Mouse (Mus musculus) hindbrain, embryonic 15.5 days (tissue): ENCODE data around the gene Phf5a. TPM values are rescaled to one million over a fixed set of nuclear protein-coding genes. Genes with fewer than 3 reads are reported as not detected.
A peak's percentile ranks its signal among the peaks of the same experiment; 100 is the strongest.
"Not testable (repeated sequence)": the region's sequence is repeated elsewhere in the genome, so short reads cannot be mapped to it uniquely, and the experiment has no call there.

Experiments
- ATAC-seq: fragments of 200-750 bp; cut with Nextera tagmentation; 2 replicates; pipeline ENCODE4 v1.8.0; 2017; ENCODE audit warnings: low read depth, moderate number of reproducible peaks, moderate TSS enrichment; ENCODE audit not compliant: low FRiP score
- H3K27ac ChIP-seq: fragments of 300-500 bp; sonication (generic); replicated peaks from 2 replicates; pipeline ENCODE4 v1.5.1; 2015; ENCODE audit warnings: mild to moderate bottlenecking, inconsistent platforms
- H3K27me3 ChIP-seq: fragments of 300-500 bp; sonication (generic); 2 replicates; pipeline ENCODE4 v1.6.1; 2015; ENCODE audit warnings: control low read depth, inconsistent platforms
- H3K36me3 ChIP-seq: fragments of 300-500 bp; sonication (generic); 2 replicates; pipeline ENCODE4 v1.6.1; 2015; ENCODE audit warnings: control low read depth, inconsistent platforms
- H3K4me1 ChIP-seq: fragments of 300-500 bp; sonication (generic); replicated peaks from 2 replicates; pipeline ENCODE4 v1.6.1; 2015; ENCODE audit warnings: control low read depth, inconsistent platforms
- H3K4me2 ChIP-seq: fragments of 300-500 bp; sonication (generic); 2 replicates; pipeline ENCODE4 v1.6.1; 2015; ENCODE audit warnings: moderate library complexity, mild to moderate bottlenecking, inconsistent platforms
- H3K4me3 ChIP-seq: fragments of 300-500 bp; sonication (generic); 2 replicates; pipeline ENCODE4 v1.5.1; 2015; ENCODE audit warnings: mild to moderate bottlenecking, inconsistent platforms
- H3K9ac ChIP-seq: fragments of 300-500 bp; sonication (generic); 2 replicates; pipeline ENCODE4 v1.6.1; 2015; ENCODE audit warnings: inconsistent platforms
- H3K9me3 ChIP-seq: fragments of 300-500 bp; sonication (generic); 2 replicates; pipeline ENCODE4 v1.6.1; 2016; ENCODE audit warnings: control low read depth, inconsistent platforms
- WGBS: fragments of 180-500 bp; shearing (Covaris S2); methylation state at CpG from one replicate; pipeline ENCODE4 v1.1.7; 2015; 5-methylcytosine and 5-hydroxymethylcytosine counted together
- polyA plus RNA-seq: library from polyadenylated mRNA; unstranded; fragments of >200 nt; fragmentation: Nextera tagmentation; extraction: Ambion mirVana; gene quantifications from 2 replicates; pipeline ENCODE4 v1.2.1, GENCODE M21; 2015

Gene Phf5a
- polyA plus RNA-seq: 119 and 123 TPM in 2 replicates

DNA sequence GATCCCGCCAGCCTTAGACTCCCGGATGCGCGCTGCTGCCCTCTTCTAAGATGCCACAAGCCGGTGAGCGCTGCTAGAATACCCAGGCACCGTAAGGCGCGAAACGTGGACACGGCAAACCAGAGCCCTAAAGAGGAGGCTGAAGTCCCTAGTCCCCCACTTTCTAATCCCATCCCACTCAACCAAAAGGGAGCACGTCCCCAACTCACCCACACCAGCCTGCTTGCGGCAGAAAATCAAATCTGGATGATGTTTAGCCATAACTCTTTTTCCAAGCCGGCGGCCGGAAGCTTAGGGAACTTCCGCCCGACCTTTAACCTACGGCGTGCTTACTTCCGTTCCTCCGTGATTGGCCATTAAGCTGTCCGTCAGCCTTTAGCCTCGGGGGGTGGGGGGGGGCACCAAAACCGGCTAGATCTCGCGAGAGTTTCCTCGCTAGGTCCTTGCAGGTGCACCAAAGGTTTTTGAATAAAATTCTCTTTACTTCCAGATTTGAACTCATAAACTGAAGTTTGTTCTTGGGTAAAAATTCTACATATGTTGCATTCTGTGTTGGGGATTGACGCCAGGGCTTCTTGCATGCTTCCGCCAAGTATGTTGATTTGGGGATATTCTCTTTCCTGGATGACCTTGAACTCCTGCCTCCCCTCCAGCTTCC is at the start of gene Phf5a:
Gene Phf5a (minus strand): TSS at position 308 of the 658 bp plus-strand sequence.
- Histone ChIP-seq H3K36me3 (peaks cover 39% of the 10 kb centered on the region), H3K27me3 (no peaks in the 10 kb centered on the region), H3K4me2 (peak within 1 kb of the TSS; percentile 73), H3K4me1 (peaks cover 39% of the 10 kb centered on the region), H3K9ac (peak within 1 kb of the TSS; percentile 88), H3K9me3 (no peaks in the 10 kb centered on the region), H3K27ac (peak within 1 kb of the TSS; percentile 98), H3K4me3 (peak within 1 kb of the TSS; percentile 87)
- peak; percentile 87 for ATAC-seq
- under 1% methylated on average over 30 of the region's 30 CpGs for WGBS

DNA sequence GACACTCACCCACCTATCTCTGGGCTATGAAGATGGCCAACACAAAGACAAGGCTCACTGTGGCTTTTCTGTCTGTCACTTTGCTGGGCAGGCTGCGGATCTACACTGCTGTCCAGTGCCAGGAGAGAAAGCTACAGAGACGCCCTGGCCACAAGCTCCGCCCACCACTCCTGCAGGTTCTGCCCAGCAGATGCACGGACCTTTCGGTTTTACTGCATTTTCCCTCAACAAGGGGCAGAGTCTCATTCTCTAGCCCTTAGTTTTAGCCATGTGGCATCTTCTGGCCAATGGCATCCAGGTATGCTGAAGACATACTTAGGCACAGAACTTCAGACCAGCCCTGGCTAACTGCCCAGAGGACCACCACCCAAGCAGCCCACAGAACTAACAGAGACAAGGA is 49.5 kb upstream of the Phf5a start:
- Histone ChIP-seq H3K4me1 (peaks cover 41% of the 10 kb centered on the region), H3K27me3 (no peaks in the 10 kb centered on the region), H3K4me3 (no peak overlapping the region), H3K4me2 (no peak overlapping the region), H3K9me3 (no peaks in the 10 kb centered on the region), H3K36me3 (peaks cover 1% of the 10 kb centered on the region), H3K9ac (no peak overlapping the region), H3K27ac (peak overlapping the region; percentile 43)
- ATAC-seq: no peak
- 71% methylated on average over 5 of the region's 5 CpGs for WGBS

DNA sequence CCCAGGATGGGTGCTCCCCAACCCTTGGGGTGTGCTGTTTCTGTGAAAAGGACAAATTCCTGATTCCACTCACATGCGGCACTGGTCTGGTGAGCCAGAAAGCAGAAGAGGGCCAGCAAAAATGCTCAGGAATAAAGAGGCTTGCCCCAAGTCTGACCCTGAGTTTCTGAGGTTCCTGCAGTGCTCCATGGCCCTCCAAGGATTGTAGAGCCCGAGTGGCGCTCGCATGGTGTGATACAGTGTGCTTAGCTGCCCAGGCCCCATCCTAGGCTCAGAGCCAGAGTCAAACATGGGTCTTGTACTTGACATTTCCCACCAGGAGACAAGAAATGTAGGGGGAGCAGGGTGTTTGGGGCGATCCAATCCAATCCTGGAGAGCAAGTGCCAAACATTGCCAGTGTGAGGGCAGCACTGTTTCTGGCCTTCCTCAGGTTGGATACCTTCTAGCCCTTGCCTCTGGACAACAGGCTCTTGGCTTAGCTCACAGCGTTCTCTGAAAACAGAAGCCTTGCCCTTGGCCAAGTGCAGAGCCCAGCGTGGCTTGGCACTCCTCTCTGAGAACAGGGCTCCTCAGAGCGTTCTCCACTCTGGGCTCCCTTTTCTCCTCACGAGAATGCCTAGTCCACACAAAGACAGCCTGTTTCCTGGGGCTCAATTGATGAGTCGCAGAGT is 49.0 kb upstream of the Phf5a start:
- no peaks in the 10 kb centered on the region for H3K27me3 ChIP-seq
- H3K4me3 ChIP-seq: no peak overlapping the region
- WGBS: 74% methylated on average over 10 of the region's 10 CpGs
- peak overlapping the region; percentile 43 for H3K27ac ChIP-seq
- no peak overlapping the region for H3K4me2 ChIP-seq
- peak; percentile 59 for ATAC-seq
- H3K9me3 ChIP-seq: no peaks in the 10 kb centered on the region
- no peak overlapping the region for H3K9ac ChIP-seq
- peaks cover 41% of the 10 kb centered on the region for H3K4me1 ChIP-seq
- H3K36me3 ChIP-seq: peaks cover 7% of the 10 kb centered on the region

DNA sequence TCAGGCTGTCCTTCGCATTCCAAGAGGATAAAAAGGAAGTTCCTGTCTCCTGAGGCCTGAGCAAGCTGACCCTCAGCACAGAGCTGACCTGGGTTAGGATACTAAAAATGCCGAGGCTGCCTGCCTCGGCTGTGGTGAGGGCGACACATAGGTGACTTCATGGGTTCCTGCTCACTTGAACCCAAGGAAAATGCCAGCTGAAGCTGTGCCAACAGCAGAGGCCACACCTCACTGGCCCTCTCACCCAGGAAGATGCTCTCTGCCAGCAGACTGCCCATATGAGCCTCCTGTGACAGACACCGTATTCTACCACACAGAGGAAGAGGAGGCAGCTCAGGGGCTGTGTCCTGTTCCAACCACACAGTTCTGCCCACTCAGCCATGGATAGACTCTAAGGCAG is 47.4 kb upstream of the Phf5a start:
- no peaks in the 10 kb centered on the region for H3K9me3 ChIP-seq
- peaks cover 23% of the 10 kb centered on the region for H3K36me3 ChIP-seq
- H3K4me1 ChIP-seq: peaks cover 25% of the 10 kb centered on the region
- H3K27ac ChIP-seq: no peak overlapping the region
- no peak overlapping the region for H3K9ac ChIP-seq
- no peak overlapping the region for H3K4me3 ChIP-seq
- no peak for ATAC-seq
- H3K27me3 ChIP-seq: no peaks in the 10 kb centered on the region
- WGBS: 84% methylated on average over 5 of the region's 5 CpGs
- no peak overlapping the region for H3K4me2 ChIP-seq

DNA sequence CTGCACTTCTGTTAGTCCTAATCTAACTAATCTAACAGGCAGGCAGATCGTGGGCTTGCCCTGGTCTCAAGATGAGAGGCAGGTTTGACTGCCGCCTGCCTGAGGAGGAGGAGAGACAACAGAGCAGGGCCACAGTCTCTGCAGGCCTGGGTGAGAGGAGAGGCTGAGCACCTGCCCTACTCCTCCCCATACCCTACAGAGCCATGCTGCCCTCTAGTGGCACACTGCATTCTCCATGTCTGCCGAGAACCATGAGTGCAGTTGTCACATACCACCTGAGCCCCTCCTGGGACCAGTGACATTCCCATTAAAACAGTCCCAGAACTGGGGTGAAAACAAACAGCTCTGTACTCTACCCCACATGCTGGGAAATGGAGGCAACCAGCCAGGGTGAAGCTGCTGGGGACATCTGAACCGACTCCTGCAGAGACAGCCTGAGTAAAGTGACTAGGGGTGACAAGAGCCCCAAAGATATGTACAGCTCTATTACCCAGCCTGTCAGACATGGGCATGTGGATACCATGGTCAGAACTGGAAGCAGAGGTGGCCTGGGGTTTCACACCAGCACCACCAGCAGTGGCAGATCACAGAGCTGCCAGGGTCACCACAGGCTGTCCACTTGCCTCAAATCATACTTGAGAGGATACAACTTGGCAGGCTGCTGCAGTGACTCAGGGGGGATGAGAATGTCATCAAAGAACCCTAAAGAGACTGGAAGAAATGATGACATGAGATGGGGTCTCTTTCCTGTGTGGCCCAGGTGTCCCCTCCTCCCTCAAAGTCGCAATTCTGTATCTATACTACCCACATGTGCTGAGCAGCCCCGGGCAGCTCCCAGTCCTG is 46.1 kb upstream of the Phf5a start:
- no peak overlapping the region for H3K27ac ChIP-seq
- 60% methylated on average over 6 of the region's 6 CpGs for WGBS
- H3K4me2 ChIP-seq: no peak overlapping the region
- no peak for ATAC-seq
- no peak overlapping the region for H3K9ac ChIP-seq
- H3K36me3 ChIP-seq: peaks cover 35% of the 10 kb centered on the region
- H3K9me3 ChIP-seq: no peaks in the 10 kb centered on the region
- H3K4me1 ChIP-seq: 0 out of 2 replicates have a peak, but pooled peaks cover 15% of the 10 kb centered on the region
- no peak overlapping the region for H3K4me3 ChIP-seq
- no peaks in the 10 kb centered on the region for H3K27me3 ChIP-seq

DNA sequence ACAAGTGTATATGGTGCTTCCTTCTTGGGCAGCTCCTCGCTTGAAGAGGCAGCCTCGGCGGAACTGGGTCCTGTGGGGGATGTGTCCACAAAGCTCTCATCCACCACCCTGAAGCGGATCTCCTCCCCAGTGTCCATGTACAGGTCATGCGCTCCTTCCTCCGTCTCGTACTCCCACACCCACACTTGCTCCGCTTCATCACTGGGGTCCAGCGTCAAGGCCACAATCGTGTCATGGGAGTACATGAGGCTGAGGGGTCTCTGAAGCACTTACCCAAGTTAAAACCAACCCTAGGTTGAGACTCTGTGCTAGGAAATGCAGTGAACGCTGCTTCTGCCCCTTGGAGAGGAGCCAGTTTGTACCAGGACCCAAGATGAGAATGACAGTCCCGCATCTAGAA is 45.5 kb upstream of the Phf5a start:
- Histone ChIP-seq H3K27me3 (no peaks in the 10 kb centered on the region), H3K4me3 (no peak overlapping the region), H3K4me1 (0 out of 2 replicates have a peak, but pooled peaks cover 11% of the 10 kb centered on the region), H3K9ac (no peak overlapping the region), H3K36me3 (peaks cover 41% of the 10 kb centered on the region), H3K4me2 (no peak overlapping the region), H3K27ac (no peak overlapping the region), H3K9me3 (no peaks in the 10 kb centered on the region)
- WGBS: 87% methylated on average over 12 of the region's 12 CpGs
- ATAC-seq: no peak

DNA sequence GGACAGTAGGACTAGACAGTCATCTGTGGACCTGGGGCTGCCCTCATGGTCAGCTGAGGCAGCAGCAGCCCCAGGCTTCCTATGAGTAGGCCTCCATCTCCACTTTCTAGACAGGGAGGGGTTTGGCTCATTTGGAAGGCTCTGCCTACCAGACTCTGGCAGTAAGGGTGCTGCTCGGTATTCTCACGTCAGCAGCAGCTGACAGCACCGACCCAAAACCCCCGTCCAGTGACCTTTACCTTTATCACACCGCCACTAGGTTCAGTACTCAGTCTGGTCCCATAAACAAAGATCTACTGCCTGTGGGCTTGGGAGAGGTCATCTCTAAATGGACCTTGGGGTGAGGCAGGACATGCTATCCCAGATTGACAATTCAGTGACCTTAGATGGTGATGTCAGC is 44.0 kb upstream of the Phf5a start:
- Histone ChIP-seq H3K9me3 (no peaks in the 10 kb centered on the region), H3K27ac (no peak overlapping the region), H3K4me2 (no peak overlapping the region), H3K4me1 (0 out of 2 replicates have a peak, but pooled peaks cover 7% of the 10 kb centered on the region), H3K36me3 (peaks cover 56% of the 10 kb centered on the region), H3K27me3 (no peaks in the 10 kb centered on the region), H3K9ac (no peak overlapping the region), H3K4me3 (no peak overlapping the region)
- ATAC-seq: no peak
- 85% methylated on average over 5 of the region's 5 CpGs for WGBS

DNA sequence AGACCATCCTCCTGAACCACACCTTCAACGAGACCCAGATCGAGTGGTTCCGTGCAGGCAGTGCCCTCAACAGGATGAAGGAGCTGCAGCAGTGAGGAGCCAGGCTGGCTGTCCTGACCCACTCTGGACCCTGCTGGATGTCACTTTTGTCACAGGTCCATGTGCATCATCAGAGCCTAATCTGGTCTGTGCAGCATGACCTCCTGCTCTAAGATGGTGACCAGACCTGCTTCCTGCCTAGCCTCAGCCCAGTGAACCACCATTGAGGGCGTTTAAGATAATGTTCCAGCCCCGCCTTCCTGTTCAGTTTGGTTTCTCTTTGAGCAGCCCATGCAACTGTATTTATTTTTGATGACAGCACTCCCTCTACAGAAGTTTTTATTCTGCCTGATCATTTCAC is 43.0 kb upstream of the Phf5a start:
- WGBS: 93% methylated on average over 5 of the region's 5 CpGs
- H3K9me3 ChIP-seq: no peaks in the 10 kb centered on the region
- no peak overlapping the region for H3K4me2 ChIP-seq
- H3K4me1 ChIP-seq: 0 out of 2 replicates have a peak, but pooled peaks cover 7% of the 10 kb centered on the region
- no peaks in the 10 kb centered on the region for H3K27me3 ChIP-seq
- peaks cover 64% of the 10 kb centered on the region for H3K36me3 ChIP-seq
- H3K4me3 ChIP-seq: no peak overlapping the region
- no peak overlapping the region for H3K27ac ChIP-seq
- H3K9ac ChIP-seq: no peak overlapping the region
- no peak for ATAC-seq

DNA sequence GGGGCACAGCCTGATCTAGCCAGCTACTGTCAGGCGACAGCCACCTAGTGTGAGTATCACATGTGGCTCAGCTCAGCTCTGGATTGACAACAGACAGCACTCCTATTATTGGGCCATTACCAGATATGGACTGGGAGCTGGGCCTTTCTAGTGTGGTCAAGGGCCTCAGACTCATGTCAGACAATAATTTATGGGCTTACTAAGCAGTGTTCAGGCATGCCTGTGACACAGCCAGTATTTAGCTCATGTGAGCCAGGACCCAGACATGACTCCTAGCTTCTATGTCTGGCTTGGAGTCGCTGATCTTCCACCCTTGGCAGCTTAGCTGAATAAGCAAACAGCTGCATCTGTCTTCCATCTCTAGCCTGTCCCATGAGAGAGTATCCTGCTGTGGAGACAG is 40.8 kb upstream of the Phf5a start:
- H3K4me2 ChIP-seq: no peak overlapping the region
- 80% methylated on average over 2 of the region's 2 CpGs for WGBS
- ATAC-seq: no peak
- H3K9ac ChIP-seq: no peak overlapping the region
- no peak overlapping the region for H3K27ac ChIP-seq
- no peaks in the 10 kb centered on the region for H3K4me1 ChIP-seq
- no peaks in the 10 kb centered on the region for H3K9me3 ChIP-seq
- peaks cover 83% of the 10 kb centered on the region for H3K36me3 ChIP-seq
- no peak overlapping the region for H3K4me3 ChIP-seq
- no peaks in the 10 kb centered on the region for H3K27me3 ChIP-seq

DNA sequence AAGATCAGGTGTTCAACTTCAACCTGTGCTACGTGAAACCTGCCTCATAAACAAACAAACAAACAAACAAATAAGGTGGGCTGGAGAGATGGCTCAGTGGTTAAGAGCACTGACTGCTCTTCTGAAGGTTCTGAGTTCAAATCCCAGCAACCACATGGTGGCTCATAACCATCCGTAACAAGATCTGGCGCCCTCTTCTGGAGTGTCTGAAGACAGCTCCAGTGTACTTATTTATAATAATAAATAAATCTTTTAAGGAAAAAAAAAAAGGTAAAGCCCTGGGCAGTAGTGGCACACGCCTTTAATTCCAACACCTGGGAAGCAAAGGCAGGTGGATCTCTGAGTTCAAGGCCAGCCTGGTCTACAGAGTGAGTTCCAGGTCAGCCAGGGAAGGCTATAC is 37.1 kb upstream of the Phf5a start:
- not testable (repeated sequence) for H3K9ac ChIP-seq, H3K4me1 ChIP-seq, H3K27ac ChIP-seq, ATAC-seq, H3K4me3 ChIP-seq, H3K4me2 ChIP-seq, H3K9me3 ChIP-seq, H3K27me3 ChIP-seq
- peaks cover 91% of the 10 kb centered on the region for H3K36me3 ChIP-seq
- WGBS: 91% methylated on average over 4 of the region's 4 CpGs

DNA sequence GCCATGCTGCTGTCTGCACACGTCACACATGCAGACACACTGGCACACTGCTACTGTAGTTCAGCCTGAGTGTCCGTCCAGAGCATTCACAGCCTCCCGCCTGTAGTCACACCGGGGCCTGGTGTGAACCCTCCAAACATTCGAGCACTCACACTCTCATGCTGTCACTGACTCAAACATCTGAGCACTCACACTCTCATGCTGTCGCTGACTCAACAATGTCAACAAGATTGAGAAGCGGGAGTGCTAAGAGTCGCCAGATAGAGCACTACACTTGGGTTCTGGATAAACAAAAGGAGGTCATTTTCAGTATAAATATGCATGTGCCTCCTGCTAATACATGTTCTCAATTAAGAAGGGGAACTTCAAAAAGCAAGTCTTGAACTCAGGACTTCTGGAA is 36.2 kb upstream of the Phf5a start:
- ATAC-seq: no peak
- no peaks in the 10 kb centered on the region for H3K27me3 ChIP-seq
- WGBS: 92% methylated on average over 8 of the region's 8 CpGs

DNA sequence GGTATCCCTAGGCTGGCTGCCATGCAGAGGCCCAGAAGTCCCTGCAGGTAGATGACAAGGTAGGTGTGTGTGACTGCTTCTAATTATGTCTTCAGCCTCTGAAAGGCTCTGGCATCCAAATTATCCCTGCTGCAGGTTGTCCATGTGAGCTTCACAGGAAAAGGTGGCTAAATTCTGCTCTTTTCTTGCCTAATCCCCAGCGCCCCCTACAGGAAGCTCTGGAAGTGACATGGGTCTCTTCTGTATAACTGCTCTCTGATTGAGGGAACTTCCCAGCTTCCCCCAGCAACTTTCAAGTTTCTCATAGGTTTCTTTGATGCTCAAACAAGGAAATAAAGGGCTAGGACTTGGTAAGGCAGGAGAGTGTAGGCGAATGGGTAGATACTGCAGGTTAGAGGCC is 33.2 kb upstream of the Phf5a start:
- ATAC-seq: no peak
- H3K9ac ChIP-seq: no peak overlapping the region
- H3K36me3 ChIP-seq: peaks cover 89% of the 10 kb centered on the region
- no peak overlapping the region for H3K4me2 ChIP-seq
- H3K27ac ChIP-seq: no peak overlapping the region
- no peak overlapping the region for H3K4me3 ChIP-seq
- H3K27me3 ChIP-seq: no peaks in the 10 kb centered on the region
- H3K4me1 ChIP-seq: no peaks in the 10 kb centered on the region
- no peaks in the 10 kb centered on the region for H3K9me3 ChIP-seq
- WGBS: 37% methylated on average over 2 of the region's 2 CpGs

More for the DNA sequence above, 36.2 kb upstream of the Phf5a start:
- H3K27ac ChIP-seq: no peak overlapping the region
- no peak overlapping the region for H3K4me2 ChIP-seq
- H3K4me3 ChIP-seq: no peak overlapping the region
- no peak overlapping the region for H3K9ac ChIP-seq
- H3K36me3 ChIP-seq: peaks cover 91% of the 10 kb centered on the region
- H3K9me3 ChIP-seq: no peaks in the 10 kb centered on the region
- no peaks in the 10 kb centered on the region for H3K4me1 ChIP-seq
